Mouse (Mus musculus): ENCODE data around the gene Fgfr2. TPM values are rescaled to one million over a fixed set of nuclear protein-coding genes. Genes with fewer than 3 reads are reported as not detected.

Fgfr2 gene
- polyA plus RNA-seq, 1 experiment from 2014 or later: 104 TPM

GRCm38 (mm10) chr7:132736099-132736862 lies 386.9 kb downstream of the Fgfr2 start:
- Histone ChIP-seq H3K4me2 (no peak overlapping the region), H3K4me1 (peaks cover 17% of the 10 kb centered on the region), H3K4me3 (replicated peaks) (no peak overlapping the region), H3K9me3 (no peaks in the 10 kb centered on the region), H3K27ac (peak overlapping the region; percentile 61), H3K36me3 (no peaks in the 10 kb centered on the region), H3K27me3 (replicated peaks) (no peaks in the 10 kb centered on the region), H3K9ac (no peak overlapping the region; the same call in 1 of the 2 replicates)
- WGBS: 56% methylated on average over 17 of the region's 17 CpGs
- ATAC-seq (ENCODE audit: insufficient read depth, low FRiP score, low read depth): 0 out of 2 replicates have a peak, but pooled peaks have one; percentile 8

GRCm38 (mm10) chr7:132735145-132735544 lies 388.0 kb downstream of the Fgfr2 start:
- no peak; the same call in 1 of the 2 replicates for ATAC-seq (ENCODE audit: insufficient read depth, low FRiP score, low read depth)
- Histone ChIP-seq H3K27me3 (replicated peaks) (no peaks in the 10 kb centered on the region), H3K27ac (no peak overlapping the region), H3K9ac (no peak overlapping the region), H3K9me3 (no peaks in the 10 kb centered on the region), H3K36me3 (no peaks in the 10 kb centered on the region), H3K4me2 (no peak overlapping the region), H3K4me1 (peaks cover 17% of the 10 kb centered on the region), H3K4me3 (replicated peaks) (no peak overlapping the region)
- WGBS: 45% methylated on average over 5 of the region's 5 CpGs

GRCm38 (mm10) chr7:132734222-132734621 lies 388.9 kb downstream of the Fgfr2 start:
- Histone ChIP-seq H3K27ac (no peak overlapping the region), H3K27me3 (replicated peaks) (no peaks in the 10 kb centered on the region), H3K4me1 (peaks cover 17% of the 10 kb centered on the region), H3K4me3 (replicated peaks) (no peak overlapping the region), H3K4me2 (no peak overlapping the region), H3K9me3 (no peaks in the 10 kb centered on the region), H3K36me3 (no peaks in the 10 kb centered on the region), H3K9ac (no peak overlapping the region)
- 79% methylated on average over 9 of the region's 9 CpGs for WGBS
- no peak for ATAC-seq (ENCODE audit: insufficient read depth, low FRiP score, low read depth)

GRCm38 (mm10) chr7:132733521-132733920 lies 389.6 kb downstream of the Fgfr2 start:
- no peaks in the 10 kb centered on the region for H3K9me3 ChIP-seq
- H3K27ac ChIP-seq: no peak overlapping the region
- peaks cover 17% of the 10 kb centered on the region for H3K4me1 ChIP-seq
- no peaks in the 10 kb centered on the region for H3K36me3 ChIP-seq
- H3K9ac ChIP-seq: no peak overlapping the region
- no peak overlapping the region for H3K4me2 ChIP-seq
- H3K4me3 ChIP-seq (replicated peaks): no peak overlapping the region
- 77% methylated on average over 6 of the region's 6 CpGs for WGBS
- H3K27me3 ChIP-seq (replicated peaks): no peaks in the 10 kb centered on the region
- ATAC-seq (ENCODE audit: insufficient read depth, low FRiP score, low read depth): no peak

GRCm38 (mm10) chr7:132732136-132732789 lies 390.9 kb downstream of the Fgfr2 start:
- Histone ChIP-seq H3K4me1 (peaks cover 17% of the 10 kb centered on the region), H3K36me3 (no peaks in the 10 kb centered on the region), H3K4me2 (no peak overlapping the region), H3K4me3 (replicated peaks) (no peak overlapping the region), H3K9me3 (no peaks in the 10 kb centered on the region), H3K27ac (no peak overlapping the region), H3K9ac (no peak overlapping the region), H3K27me3 (replicated peaks) (no peaks in the 10 kb centered on the region)
- 73% methylated on average over 6 of the region's 6 CpGs for WGBS
- no peak for ATAC-seq (ENCODE audit: insufficient read depth, low FRiP score, low read depth)

- peaks cover 19% of the 10 kb centered on the region for H3K4me1 ChIP-seq
- WGBS: 86% methylated on average over 6 of the region's 6 CpGs
- no peak overlapping the region for H3K4me2 ChIP-seq
- H3K27ac ChIP-seq: no peak overlapping the region
- no peak overlapping the region for H3K4me3 ChIP-seq (replicated peaks)
- no peaks in the 10 kb centered on the region for H3K27me3 ChIP-seq (replicated peaks)
- no peak overlapping the region for H3K9ac ChIP-seq
- no peaks in the 10 kb centered on the region for H3K36me3 ChIP-seq
- ATAC-seq (ENCODE audit: insufficient read depth, low FRiP score, low read depth): no peak
- H3K9me3 ChIP-seq: no peaks in the 10 kb centered on the region
Measured at GRCm38 (mm10) chr7:132731558-132731957, 391.6 kb downstream of the Fgfr2 start.

GRCm38 (mm10) chr7:132730510-132730909 lies 392.6 kb downstream of the Fgfr2 start:
- ATAC-seq (ENCODE audit: insufficient read depth, low FRiP score, low read depth): no peak
- H3K4me3 ChIP-seq (replicated peaks): no peak overlapping the region
- peaks cover 15% of the 10 kb centered on the region for H3K4me1 ChIP-seq

GRCm38 (mm10) chr7:132729093-132729831 lies 393.9 kb downstream of the Fgfr2 start:
- H3K27me3 ChIP-seq (replicated peaks): no peaks in the 10 kb centered on the region
- WGBS: 67% methylated on average over 4 of the region's 4 CpGs
- H3K36me3 ChIP-seq: no peaks in the 10 kb centered on the region
- H3K27ac ChIP-seq: no peak overlapping the region
- H3K4me3 ChIP-seq (replicated peaks): no peak overlapping the region
- no peaks in the 10 kb centered on the region for H3K9me3 ChIP-seq
- no peak overlapping the region for H3K4me2 ChIP-seq
- H3K4me1 ChIP-seq: peaks cover 7% of the 10 kb centered on the region
- H3K9ac ChIP-seq: no peak overlapping the region
- no peak for ATAC-seq (ENCODE audit: insufficient read depth, low FRiP score, low read depth)

More at GRCm38 (mm10) chr7:132730510-132730909, 392.6 kb downstream of the Fgfr2 start:
- no peaks in the 10 kb centered on the region for H3K9me3 ChIP-seq
- WGBS: 89% methylated on average over 7 of the region's 7 CpGs
- no peak overlapping the region for H3K4me2 ChIP-seq
- no peaks in the 10 kb centered on the region for H3K36me3 ChIP-seq
- H3K9ac ChIP-seq: no peak overlapping the region
- no peak overlapping the region for H3K27ac ChIP-seq
- no peaks in the 10 kb centered on the region for H3K27me3 ChIP-seq (replicated peaks)

- Histone ChIP-seq H3K4me3 (replicated peaks) (no peak overlapping the region), H3K27ac (peak overlapping the region; percentile 31; the same call in 1 of the 2 replicates), H3K9me3 (no peaks in the 10 kb centered on the region), H3K4me2 (no peak overlapping the region), H3K4me1 (peaks cover 14% of the 10 kb centered on the region), H3K9ac (no peak overlapping the region), H3K27me3 (replicated peaks) (no peaks in the 10 kb centered on the region), H3K36me3 (no peaks in the 10 kb centered on the region; the same call in 1 of the 2 replicates)
- WGBS: 59% methylated on average over 13 of the region's 13 CpGs
- ATAC-seq (ENCODE audit: insufficient read depth, low FRiP score, low read depth): no peak
Measured at GRCm38 (mm10) chr7:132726106-132726861, 396.9 kb downstream of the Fgfr2 start.

GRCm38 (mm10) chr7:132724501-132725062 lies 398.6 kb downstream of the Fgfr2 start:
- Histone ChIP-seq H3K4me3 (replicated peaks) (no peak overlapping the region), H3K9me3 (no peaks in the 10 kb centered on the region), H3K27ac (no peak overlapping the region), H3K9ac (no peak overlapping the region), H3K4me1 (peaks cover 14% of the 10 kb centered on the region), H3K4me2 (no peak overlapping the region), H3K36me3 (no peaks in the 10 kb centered on the region; the same call in 1 of the 2 replicates), H3K27me3 (replicated peaks) (no peaks in the 10 kb centered on the region)
- no peak for ATAC-seq (ENCODE audit: insufficient read depth, low FRiP score, low read depth)
- WGBS: 82% methylated on average over 5 of the region's 5 CpGs

- Histone ChIP-seq H3K9ac (no peak overlapping the region), H3K27ac (no peak overlapping the region), H3K4me2 (no peak overlapping the region), H3K9me3 (no peaks in the 10 kb centered on the region), H3K27me3 (replicated peaks) (no peaks in the 10 kb centered on the region), H3K4me3 (replicated peaks) (no peak overlapping the region), H3K36me3 (no peaks in the 10 kb centered on the region; the same call in 1 of the 2 replicates), H3K4me1 (peaks cover 14% of the 10 kb centered on the region; the same call in 1 of the 2 replicates)
- WGBS: 82% methylated on average over 11 of the region's 11 CpGs
- ATAC-seq (ENCODE audit: insufficient read depth, low FRiP score, low read depth): peak; percentile 85
Measured at GRCm38 (mm10) chr7:132723906-132724305, 399.2 kb downstream of the Fgfr2 start.
